Mouse (Mus musculus) stomach, embryonic 14.5 days (tissue): ENCODE results near the gene Rabgap1l. TPM values are rescaled to one million over a fixed set of nuclear protein-coding genes. Genes with fewer than 3 reads are reported as not detected.

Experiments
- ATAC-seq: fragments of 200-750 bp; cut with Nextera tagmentation; 2 replicates; pipeline ENCODE4 v1.8.0; 2017; ENCODE audit warnings: low read depth, moderate TSS enrichment; ENCODE audit not compliant: insufficient number of reproducible peaks, insufficient read depth, low FRiP score
- H3K27ac ChIP-seq: fragments of 300-500 bp; sonication (generic); 2 replicates; pipeline ENCODE4 v1.5.1; 2014; ENCODE audit warnings: mild to moderate bottlenecking, low read length, moderate library complexity, mixed read lengths
- H3K27me3 ChIP-seq: fragments of 300-500 bp; sonication (generic); 2 replicates; pipeline ENCODE4 v1.6.1; 2014; ENCODE audit warnings: low read length, control low read depth, mixed read lengths; ENCODE audit not compliant: control insufficient read depth, insufficient read depth
- H3K36me3 ChIP-seq: fragments of 300-500 bp; sonication (generic); 2 replicates; pipeline ENCODE4 v1.6.1; 2014; ENCODE audit warnings: mild to moderate bottlenecking, control low read depth, low read length, moderate library complexity, mixed read lengths; ENCODE audit not compliant: control insufficient read depth, insufficient read depth
- H3K4me1 ChIP-seq: fragments of 300-500 bp; sonication (generic); 2 replicates; pipeline ENCODE4 v1.6.1; 2014; ENCODE audit warnings: low read length, control low read depth, mixed read lengths; ENCODE audit not compliant: control insufficient read depth, insufficient read depth
- H3K4me2 ChIP-seq: fragments of 300-500 bp; sonication (generic); replicated peaks from 2 replicates; pipeline ENCODE4 v1.6.1; 2014; ENCODE audit warnings: low read depth, low read length, control low read depth
- H3K4me3 ChIP-seq: fragments of 300-500 bp; sonication (generic); 2 replicates; pipeline ENCODE4 v1.5.1; 2014; ENCODE audit warnings: low read depth, low read length, control low read depth
- H3K9ac ChIP-seq: fragments of 300-500 bp; sonication (generic); replicated peaks from 2 replicates; pipeline ENCODE4 v1.6.1; 2014; ENCODE audit warnings: low read depth, mild to moderate bottlenecking, control low read depth, low read length, moderate library complexity, mixed read lengths
- H3K9me3 ChIP-seq: fragments of 300-500 bp; sonication (generic); 2 replicates; pipeline ENCODE4 v1.6.1; 2016; ENCODE audit warnings: low read depth, low read length, control low read depth; ENCODE audit not compliant: control insufficient read depth
- WGBS: fragments of 180-500 bp; shearing (Covaris S2); extraction: QIAGEN DNeasy Blood & Tissue Kit; methylation state at CpG from one replicate; pipeline ENCODE4 v1.1.7; 2014; 5-methylcytosine and 5-hydroxymethylcytosine counted together
- polyA plus RNA-seq: library from polyadenylated mRNA; unstranded; fragments of >200 nt; fragmentation: Nextera tagmentation; extraction: Ambion mirVana; gene quantifications from 2 replicates; pipeline ENCODE4 v1.2.1, GENCODE M21; 2014

Rabgap1l gene
- polyA plus RNA-seq, 1 experiment from 2014 or later: 26.7 TPM

DNA sequence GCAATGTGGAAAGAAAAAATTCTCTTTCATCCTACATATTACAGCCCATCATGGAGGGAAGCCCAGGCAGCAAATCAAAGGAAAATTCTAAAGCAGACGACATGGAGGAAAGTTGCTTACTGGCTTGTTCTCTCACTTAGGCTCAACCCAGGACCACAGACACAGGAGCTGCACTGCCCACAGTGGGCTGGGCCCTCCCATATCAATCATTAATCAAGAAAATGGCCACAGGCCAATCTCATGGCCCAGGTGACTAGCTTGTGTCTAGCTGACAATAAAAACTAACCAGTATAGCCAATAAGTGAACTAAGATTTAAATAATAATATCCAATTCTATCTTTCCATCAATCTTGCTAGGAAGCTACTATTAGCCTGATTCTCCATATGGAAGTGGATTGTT lies 8.9 kb downstream of the Rabgap1l start:
- 85% methylated on average over 1 of the region's 1 CpGs for WGBS
- H3K9me3 ChIP-seq: no peaks in the 10 kb centered on the region
- H3K9ac ChIP-seq: no peak overlapping the region
- H3K36me3 ChIP-seq: no peaks in the 10 kb centered on the region
- no peaks in the 10 kb centered on the region for H3K4me1 ChIP-seq
- no peak overlapping the region for H3K4me2 ChIP-seq
- ATAC-seq: no peak
- no peaks in the 10 kb centered on the region for H3K27me3 ChIP-seq
- H3K4me3 ChIP-seq: no peak overlapping the region
- no peak overlapping the region for H3K27ac ChIP-seq

DNA sequence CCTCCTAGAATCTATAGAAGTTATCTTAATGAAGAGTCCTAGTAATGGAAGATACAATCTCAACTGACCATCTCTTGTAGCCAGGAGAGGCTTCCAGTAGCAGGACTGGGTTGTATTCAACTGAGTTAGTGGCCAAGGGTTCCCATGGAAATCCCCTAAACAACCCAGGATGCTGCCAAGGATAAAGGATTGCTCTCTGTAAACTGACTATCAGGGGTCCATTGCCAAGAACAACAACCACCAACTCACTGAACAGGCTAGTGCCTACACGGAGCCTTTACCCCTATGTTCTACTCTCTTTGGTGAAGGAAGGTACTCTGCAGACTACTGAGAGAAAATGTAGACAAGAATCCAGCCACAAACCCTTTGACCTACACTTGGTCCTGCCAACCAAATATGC lies 18.8 kb downstream of the Rabgap1l start:
- no peaks in the 10 kb centered on the region for H3K9me3 ChIP-seq
- 92% methylated on average over 1 of the region's 1 CpGs for WGBS
- H3K27ac ChIP-seq: no peak overlapping the region
- H3K4me2 ChIP-seq: no peak overlapping the region
- H3K4me1 ChIP-seq: no peaks in the 10 kb centered on the region
- H3K36me3 ChIP-seq: no peaks in the 10 kb centered on the region
- no peaks in the 10 kb centered on the region for H3K27me3 ChIP-seq
- H3K9ac ChIP-seq: no peak overlapping the region
- ATAC-seq: no peak
- no peak overlapping the region for H3K4me3 ChIP-seq

GRCm38 (mm10) chr1:160765565-160765964 lies 27.4 kb downstream of the Rabgap1l start:
- Histone ChIP-seq H3K4me1 (no peaks in the 10 kb centered on the region), H3K27me3 (no peaks in the 10 kb centered on the region), H3K9me3 (no peaks in the 10 kb centered on the region), H3K36me3 (no peaks in the 10 kb centered on the region), H3K27ac (no peak overlapping the region), H3K4me2 (no peak overlapping the region), H3K9ac (no peak overlapping the region), H3K4me3 (no peak overlapping the region)
- ATAC-seq: no peak
- 70% methylated on average over 2 of the region's 2 CpGs for WGBS

GRCm38 (mm10) chr1:160758243-160758642 lies 34.8 kb downstream of the Rabgap1l start:
- Histone ChIP-seq H3K27ac (no peak overlapping the region), H3K9ac (no peak overlapping the region), H3K9me3 (no peaks in the 10 kb centered on the region), H3K4me2 (no peak overlapping the region), H3K36me3 (no peaks in the 10 kb centered on the region), H3K4me3 (no peak overlapping the region), H3K27me3 (no peaks in the 10 kb centered on the region), H3K4me1 (no peaks in the 10 kb centered on the region)
- 23% methylated on average over 3 of the region's 3 CpGs for WGBS
- no peak for ATAC-seq

- Histone ChIP-seq H3K27me3 (no peaks in the 10 kb centered on the region), H3K36me3 (no peaks in the 10 kb centered on the region), H3K9ac (no peak overlapping the region), H3K4me3 (no peak overlapping the region), H3K9me3 (no peaks in the 10 kb centered on the region), H3K27ac (no peak overlapping the region), H3K4me2 (no peak overlapping the region), H3K4me1 (no peaks in the 10 kb centered on the region)
- ATAC-seq: no peak
These were observed 37.7 kb downstream of the Rabgap1l start for GRCm38 (mm10) chr1:160755359-160755758.

DNA sequence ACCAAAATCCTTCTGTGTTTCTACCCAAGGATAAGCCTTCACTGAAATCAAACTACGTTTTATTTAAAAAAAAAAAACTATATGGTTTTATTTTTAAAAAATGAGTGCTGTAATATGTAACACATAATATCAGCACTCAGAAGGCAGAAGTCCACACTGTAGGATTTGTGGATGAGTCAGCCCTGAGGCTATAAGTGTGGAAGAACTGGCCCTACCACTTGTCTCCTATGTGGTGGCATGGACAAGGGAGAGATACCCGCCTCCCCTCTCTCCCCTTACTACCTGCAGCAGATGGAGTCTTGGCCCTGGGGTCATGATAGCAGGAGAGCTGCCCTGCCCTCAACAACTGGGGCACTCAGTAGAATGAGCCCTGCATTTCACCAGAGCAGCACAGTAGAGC lies 42.4 kb downstream of the Rabgap1l start:
- Histone ChIP-seq H3K9ac (no peak overlapping the region), H3K36me3 (no peaks in the 10 kb centered on the region), H3K4me3 (no peak overlapping the region), H3K27me3 (no peaks in the 10 kb centered on the region), H3K27ac (no peak overlapping the region), H3K4me2 (no peak overlapping the region), H3K9me3 (no peaks in the 10 kb centered on the region), H3K4me1 (0 out of 2 replicates have a peak, but pooled peaks cover 2% of the 10 kb centered on the region)
- WGBS: 74% methylated on average over 2 of the region's 2 CpGs
- ATAC-seq: no peak

GRCm38 (mm10) chr1:160746786-160747185 lies 46.2 kb downstream of the Rabgap1l start:
- Histone ChIP-seq H3K9me3 (no peaks in the 10 kb centered on the region), H3K27me3 (no peaks in the 10 kb centered on the region), H3K27ac (no peak overlapping the region), H3K4me2 (no peak overlapping the region), H3K36me3 (no peaks in the 10 kb centered on the region), H3K4me1 (0 out of 2 replicates have a peak, but pooled peaks cover 2% of the 10 kb centered on the region), H3K4me3 (no peak overlapping the region), H3K9ac (no peak overlapping the region)
- no peak for ATAC-seq
- 19% methylated on average over 7 of the region's 7 CpGs for WGBS

- no peaks in the 10 kb centered on the region for H3K36me3 ChIP-seq
- H3K9ac ChIP-seq: no peak overlapping the region
- no peak overlapping the region for H3K27ac ChIP-seq
- WGBS: 74% methylated on average over 7 of the region's 7 CpGs
- H3K4me3 ChIP-seq: no peak overlapping the region
- no peak for ATAC-seq
- 0 out of 2 replicates have a peak, but pooled peaks cover 2% of the 10 kb centered on the region for H3K4me1 ChIP-seq
- H3K4me2 ChIP-seq: no peak overlapping the region
- no peaks in the 10 kb centered on the region for H3K27me3 ChIP-seq
- no peaks in the 10 kb centered on the region for H3K9me3 ChIP-seq
These were observed 47.6 kb downstream of the Rabgap1l start for GRCm38 (mm10) chr1:160745238-160745930.

DNA sequence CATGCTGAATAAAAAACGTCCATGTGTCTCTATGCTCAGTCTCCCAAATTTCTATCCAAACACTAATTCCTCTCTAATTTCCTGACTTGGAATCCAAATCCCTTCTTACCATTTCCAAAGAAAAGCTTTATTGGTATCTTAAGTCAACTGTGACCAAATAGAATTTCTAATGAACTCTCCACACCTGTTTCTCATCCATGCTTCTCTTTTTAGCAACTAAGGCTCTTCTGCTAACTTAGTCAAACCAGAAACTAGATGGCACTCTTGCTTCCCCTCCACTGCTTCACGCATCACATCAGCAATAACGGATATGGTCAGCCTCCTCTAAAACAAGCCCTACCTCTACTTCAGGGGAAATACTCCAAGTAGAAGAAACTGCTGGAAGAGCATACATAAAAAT lies 49.0 kb downstream of the Rabgap1l start:
- H3K4me2 ChIP-seq: no peak overlapping the region
- H3K4me3 ChIP-seq: no peak overlapping the region
- no peaks in the 10 kb centered on the region for H3K36me3 ChIP-seq
- no peaks in the 10 kb centered on the region for H3K27me3 ChIP-seq
- no peaks in the 10 kb centered on the region for H3K9me3 ChIP-seq
- H3K27ac ChIP-seq: no peak overlapping the region
- H3K9ac ChIP-seq: no peak overlapping the region
- 50% methylated on average over 3 of the region's 3 CpGs for WGBS
- 0 out of 2 replicates have a peak, but pooled peaks cover 2% of the 10 kb centered on the region for H3K4me1 ChIP-seq
- no peak for ATAC-seq
